Mouse (Mus musculus) testis, adult 2 months (tissue): Measurements from ENCODE around the gene Ebpl.

Source experiments
- CTCF ChIP-seq: fragments of 200-500 bp; IDR thresholded peaks from 2 replicates; pipeline ENCODE4 v1.5.1; 2012; ENCODE audit warnings: low read depth, mild to moderate bottlenecking, inconsistent platforms, low read length, moderate library complexity; ENCODE audit not compliant: control insufficient read depth, insufficient read depth, insufficient replicate concordance
- POLR2A ChIP-seq: fragments of 200-500 bp; IDR thresholded peaks from 2 replicates; pipeline ENCODE4 v1.6.1; 2012; ENCODE audit warnings: low read depth, mild to moderate bottlenecking, inconsistent platforms, low read length, moderate library complexity; ENCODE audit not compliant: control insufficient read depth

DNA sequence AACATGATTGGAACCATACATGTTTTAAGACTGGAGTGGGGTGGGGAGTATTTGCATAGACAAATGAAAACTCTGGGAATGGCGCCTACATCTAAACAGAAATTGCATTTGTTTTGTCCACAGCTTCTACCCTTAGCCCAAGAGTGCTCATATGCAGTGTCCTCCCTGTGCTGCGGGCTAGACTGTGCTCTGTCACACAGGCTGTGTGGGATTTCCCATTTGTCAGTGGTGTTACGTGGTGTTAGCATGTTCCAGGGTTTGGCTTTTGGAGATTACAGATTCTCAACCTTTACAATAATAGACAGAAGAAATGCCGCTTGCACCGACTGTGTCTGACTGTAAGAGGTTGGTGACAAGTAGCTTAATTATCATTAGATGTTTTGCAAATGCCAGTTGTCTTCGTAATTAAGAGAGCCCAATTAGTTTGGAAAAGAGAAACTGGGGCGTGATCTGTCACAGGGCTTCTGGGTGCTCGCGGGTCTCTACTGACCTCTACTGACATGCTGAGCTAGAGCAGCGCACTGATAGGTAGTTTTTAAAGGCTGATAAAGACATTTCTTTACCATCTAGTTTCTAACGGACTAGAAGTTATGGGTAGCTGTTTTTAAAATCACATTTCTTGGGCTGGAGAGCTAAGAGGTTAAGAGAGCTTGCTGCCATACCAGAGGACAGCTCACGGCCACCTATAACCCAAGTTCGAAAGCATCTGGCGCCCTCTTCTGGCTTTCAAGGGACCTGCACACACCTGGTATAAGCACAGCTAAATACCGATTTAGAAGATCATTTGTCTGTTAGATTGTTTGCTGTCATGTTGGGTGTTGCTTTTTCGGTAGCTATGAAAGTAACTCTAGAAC, 66.1 kb downstream of the Ebpl start:
- TF ChIP-seq CTCF (peak; percentile 74), POLR2A (no peak)
